11 mouse cellular contexts compared by ENCODE assay signal in the genomic region with DNA sequence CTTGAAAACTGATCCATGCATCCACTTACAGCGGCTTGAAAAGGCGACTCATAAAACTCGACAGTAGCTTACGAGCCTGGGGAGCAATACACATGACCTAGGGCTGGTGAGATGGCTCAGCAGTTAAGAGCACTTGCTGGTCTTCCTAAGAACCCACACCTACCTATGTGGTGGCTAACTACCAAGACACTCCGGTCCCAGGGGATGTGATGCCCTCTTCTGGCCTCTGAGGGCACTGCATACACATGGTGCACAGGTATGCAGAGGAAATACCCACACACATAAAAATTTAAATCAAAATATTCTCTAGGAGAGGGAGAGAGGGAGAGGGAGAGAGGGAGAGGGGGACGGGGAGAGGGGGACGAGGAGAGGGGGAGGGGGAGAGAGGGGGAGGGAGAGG.
DNase-seq lines count a peak whose midpoint lies in the region; ATAC-seq and TF ChIP-seq lines count a peak whose summit lies in the region.
"Had no signal": no experiment of that assay in that cellular context is flagged by ENCODE, and none has a peak within 500 bp of the region (broad histone marks: within the 10 kb centered on the region; RNA-seq: fewer than 3 reads in every experiment).

No protein-coding gene starts in this region.

- peak; percentile 18; the same call in 1 of the 2 replicates for TF ChIP-seq CTCF in gastrocnemius, adult 2 months (IDR thresholded peaks at IDR 0.05)
- peak; percentile 44 for TF ChIP-seq CTCF in liver, postnatal 0 days (IDR thresholded peaks at IDR 0.05; ENCODE audit: low read depth)
- peak; percentile 76 for TF ChIP-seq CTCF in E14TG2a.4 (conservative IDR thresholded peaks at IDR 0.05; ENCODE audit: low read length)

- WGBS in liver, postnatal 0 days (ENCODE audit: insufficient replicate concordance): 71% methylated on average over 7 of the region's 7 CpGs
- WGBS in liver, embryonic 12.5 days (ENCODE audit: insufficient replicate concordance): 80% methylated on average over 5 of the region's 7 CpGs

- peaks cover 6% of the 10 kb centered on the region; the same call in 1 of the 2 replicates for H3K4me1 ChIP-seq in liver, postnatal 0 days (ENCODE audit: insufficient read depth)
- H3K4me1 ChIP-seq in liver, embryonic 12.5 days: no peaks in the 10 kb centered on the region
- peaks cover 14% of the 10 kb centered on the region for H3K4me1 ChIP-seq in E14TG2a.4 (replicated peaks; ENCODE audit: low read depth, low read length)

- no peak overlapping the region for H3K4me3 ChIP-seq in gastrocnemius, adult 2 months
- no peak overlapping the region for H3K4me3 ChIP-seq in liver, postnatal 0 days (ENCODE audit: low read depth, low read length)
- H3K4me3 ChIP-seq in liver, embryonic 12.5 days: no peak overlapping the region
- H3K4me3 ChIP-seq in E14TG2a.4 (replicated peaks; ENCODE audit: low read length): no peak overlapping the region

- H3K9ac ChIP-seq in liver, postnatal 0 days (replicated peaks): no peak overlapping the region
- H3K9ac ChIP-seq in liver, embryonic 12.5 days: no peak overlapping the region

- ATAC-seq in liver, postnatal 0 days: no peak
- no peak for ATAC-seq in liver, embryonic 12.5 days
- ATAC-seq: forebrain, embryonic 14.5 days had no signal

- no peak for TF ChIP-seq EP300 in liver, postnatal 0 days (IDR thresholded peaks at IDR 0.05; ENCODE audit: low read depth)

- H3K36me3 ChIP-seq in liver, postnatal 0 days (replicated peaks; ENCODE audit: insufficient read depth, low read length): no peaks in the 10 kb centered on the region
- no peaks in the 10 kb centered on the region for H3K36me3 ChIP-seq in liver, embryonic 12.5 days
- no peaks in the 10 kb centered on the region for H3K36me3 ChIP-seq in E14TG2a.4 (ENCODE audit: insufficient read depth, low read length)

- no peak overlapping the region for H3K4me2 ChIP-seq in liver, postnatal 0 days (ENCODE audit: low read depth, low read length)
- no peak overlapping the region for H3K4me2 ChIP-seq in liver, embryonic 12.5 days

- DNase-seq in gastrocnemius, adult 2 months: no peak
- no peak for DNase-seq in gastrocnemius, adult 18-20 months (ENCODE audit: low spot score)
- DNase-seq in liver, postnatal 0 days: no peak
- peak; percentile 53 for DNase-seq in induced T-regulatory cell, adult 2 months (ENCODE audit: low read depth)
- no peak for DNase-seq in urinary bladder, postnatal 14 days (ENCODE audit: low spot score)
- DNase-seq in right cerebral cortex, postnatal 14 days: no peak
- DNase-seq: cerebellum, postnatal 25 days; kidney, adult 9 months had no signal

- intact Hi-C loops in gastrocnemius, adult 2 months (cut with DNase I): no loop called here

- no peaks in the 10 kb centered on the region for H3K9me3 ChIP-seq in liver, postnatal 0 days (ENCODE audit: low read length)
- H3K9me3 ChIP-seq in liver, embryonic 12.5 days (replicated peaks): no peaks in the 10 kb centered on the region
- H3K9me3 ChIP-seq in E14TG2a.4 (ENCODE audit: low read length): no peaks in the 10 kb centered on the region

- H3K27ac ChIP-seq in gastrocnemius, adult 2 months: no peak overlapping the region
- no peak overlapping the region for H3K27ac ChIP-seq in liver, postnatal 0 days (ENCODE audit: low read depth)
- H3K27ac ChIP-seq in liver, embryonic 12.5 days: no peak overlapping the region

- H3K27me3 ChIP-seq in liver, postnatal 0 days (ENCODE audit: insufficient read depth, low read length): no peaks in the 10 kb centered on the region
- H3K27me3 ChIP-seq in liver, embryonic 12.5 days (replicated peaks): no peaks in the 10 kb centered on the region
- no peaks in the 10 kb centered on the region for H3K27me3 ChIP-seq in E14TG2a.4 (ENCODE audit: insufficient read depth, low read length)

Comparison
In these comparisons a context has a peak if more than half of its experiments do, and no peak if none do; other contexts are left out.
1. CTCF ChIP-seq: peak in every context shown above with its lines; median percentile 76 in E14TG2a.4; 44 in liver, postnatal 0 days; 18 in gastrocnemius, adult 2 months.